Mouse (Mus musculus) mouse trophoblast stem cell (cell line): ENCODE measurements around the gene Abca6.

ENCODE experiments used
- in situ Hi-C, 2 experiments: fragments of 300-500 bp; cut with MseI, MboI; formaldehyde crosslinking; loops; 2 replicates in 1 of 2; 3 replicates in 1 of 2; pipeline ENCODE4 v1.15.1; 2025

The Abca6 gene

GRCm38 (mm10) chr11:110198882-110199281 is 52.7 kb downstream of the Abca6 start:
- in situ Hi-C loops, result no loop called here

GRCm38 (mm10) chr11:110196561-110197306 is 54.8 kb downstream of the Abca6 start:
- in situ Hi-C loops, result no loop called here

GRCm38 (mm10) chr11:110195310-110195709 is 56.3 kb downstream of the Abca6 start:
- in situ Hi-C loops, result no loop called here

- in situ Hi-C loops, result no loop called here
Measured at GRCm38 (mm10) chr11:110171212-110171611, 80.4 kb downstream of the Abca6 start.

GRCm38 (mm10) chr11:110167459-110168251 is 83.9 kb downstream of the Abca6 start, which contains the start of gene Abca9:
Gene Abca9 (minus strand): TSS chr11:110168196.
- in situ Hi-C loops, result no loop called here

GRCm38 (mm10) chr11:110165822-110166221 is 85.8 kb downstream of the Abca6 start:
- in situ Hi-C loops, result no loop called here

- in situ Hi-C loops, result no loop called here
Measured at GRCm38 (mm10) chr11:110165409-110165808, 86.2 kb downstream of the Abca6 start.

GRCm38 (mm10) chr11:110157059-110157458 is 94.5 kb downstream of the Abca6 start:
- in situ Hi-C loops, result no loop called here

- in situ Hi-C loops, result no loop called here
Measured at GRCm38 (mm10) chr11:110155985-110156384, 95.6 kb downstream of the Abca6 start.

GRCm38 (mm10) chr11:110147640-110148039 is 103.9 kb downstream of the Abca6 start:
- in situ Hi-C loops, result no loop called here

GRCm38 (mm10) chr11:110145421-110145820 is 106.2 kb downstream of the Abca6 start:
- in situ Hi-C loops, result no loop called here

- in situ Hi-C loops, result no loop called here
Measured at GRCm38 (mm10) chr11:110130760-110131159, 120.8 kb downstream of the Abca6 start.
